Mouse (Mus musculus) erythroblast, embryonic 14.5 days (primary cell): ENCODE data around the gene Rasl10b. TPM values are rescaled to one million over a fixed set of nuclear protein-coding genes. Genes with fewer than 3 reads are reported as not detected.

Experiments
- H3K27me3 ChIP-seq: 2 replicates; pipeline ENCODE4 v1.6.1; 2012; ENCODE audit warnings: inconsistent platforms; ENCODE audit not compliant: control insufficient read depth
- H3K36me3 ChIP-seq: 2 replicates; pipeline ENCODE4 v1.6.1; 2012; ENCODE audit warnings: mild to moderate bottlenecking, inconsistent platforms; ENCODE audit not compliant: control insufficient read depth
- H3K4me1 ChIP-seq: 2 replicates; pipeline ENCODE4 v1.6.1; 2012; ENCODE audit warnings: inconsistent platforms; ENCODE audit not compliant: control insufficient read depth
- H3K4me3 ChIP-seq: replicated peaks from 2 replicates; pipeline ENCODE3; 2012; ENCODE audit warnings: moderate library complexity, mild to moderate bottlenecking, inconsistent platforms
- H3K9me3 ChIP-seq: 2 replicates; pipeline ENCODE4 v1.6.1; 2012; ENCODE audit warnings: low read length, inconsistent platforms, mixed read lengths; ENCODE audit not compliant: control insufficient read depth
- GATA1 ChIP-seq: IDR thresholded peaks from 2 replicates; pipeline ENCODE4 v1.6.1; 2012; ENCODE audit warnings: low read length, inconsistent platforms, mixed read lengths
- TAL1 ChIP-seq: IDR thresholded peaks from 3 replicates; pipeline ENCODE4 v1.6.1; 2012; ENCODE audit warnings: low read length, inconsistent platforms, mixed read lengths
- polyA plus RNA-seq: library from polyadenylated mRNA; stranded (reverse); fragments of >175 nt; gene quantifications from 2 replicates; pipeline ENCODE4 v1.2.3, GENCODE M21; 2012

The Rasl10b gene
- polyA plus RNA-seq, 1 experiment = not detected

GRCm38 (mm10) chr11:83454548-83454947 lies 45.6 kb downstream of the Rasl10b start:
- TF ChIP-seq GATA1 (no peak), TAL1 (no peak)
- no peaks in the 10 kb centered on the region for H3K9me3 ChIP-seq
- no peaks in the 10 kb centered on the region for H3K36me3 ChIP-seq
- H3K27me3 ChIP-seq = peaks cover 7% of the 10 kb centered on the region; the same call in 1 of the 2 replicates
- H3K4me3 ChIP-seq = no peak overlapping the region
- peaks cover 15% of the 10 kb centered on the region for H3K4me1 ChIP-seq

GRCm38 (mm10) chr11:83455608-83456007 lies 46.7 kb downstream of the Rasl10b start:
- TF ChIP-seq TAL1 (no peak), GATA1 (no peak)
- H3K27me3 ChIP-seq = peaks cover 14% of the 10 kb centered on the region
- H3K4me3 ChIP-seq = no peak overlapping the region
- H3K4me1 ChIP-seq = peaks cover 15% of the 10 kb centered on the region
- H3K9me3 ChIP-seq = no peaks in the 10 kb centered on the region
- no peaks in the 10 kb centered on the region for H3K36me3 ChIP-seq

- Histone ChIP-seq H3K9me3 (no peaks in the 10 kb centered on the region; the same call in 1 of the 2 replicates), H3K4me1 (peaks cover 15% of the 10 kb centered on the region), H3K27me3 (peaks cover 29% of the 10 kb centered on the region), H3K36me3 (no peaks in the 10 kb centered on the region), H3K4me3 (no peak overlapping the region)
- no peak for TF ChIP-seq GATA1
- TF ChIP-seq TAL1 = no peak
Observed at GRCm38 (mm10) chr11:83457257-83457656, 48.3 kb downstream of the Rasl10b start.

DNA sequence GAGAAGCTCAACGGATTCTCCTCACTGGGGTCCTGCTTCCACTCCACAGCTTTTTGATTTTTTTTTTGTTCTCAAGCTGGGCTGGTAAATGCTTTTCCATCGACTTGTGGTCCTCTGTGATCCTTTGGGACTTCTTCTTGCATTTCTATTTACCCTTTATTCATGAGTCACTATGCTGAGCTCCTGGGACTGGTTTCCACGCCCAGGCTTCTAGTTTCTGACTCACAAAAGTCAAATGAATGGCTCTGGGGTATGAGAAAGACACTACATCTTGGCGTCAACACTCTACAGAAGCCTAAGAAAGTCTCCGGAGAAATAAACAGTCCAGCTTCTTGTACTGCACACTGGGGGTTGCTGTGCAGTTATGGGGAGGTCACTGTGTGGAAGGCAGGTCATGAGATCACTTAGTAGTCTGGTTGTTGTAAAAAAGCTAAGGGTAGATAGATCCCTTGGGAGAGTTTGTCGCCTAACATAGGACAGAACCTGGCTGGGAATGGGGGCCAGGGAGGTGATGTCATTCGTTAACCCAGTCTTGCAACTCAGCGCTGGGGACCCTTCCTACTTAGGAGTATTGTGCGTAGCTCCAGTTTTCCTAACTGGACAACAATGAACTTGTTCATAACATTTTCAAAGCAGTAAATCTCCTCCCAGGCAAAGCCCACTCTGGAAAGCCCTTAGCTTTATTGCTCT lies 49.1 kb downstream of the Rasl10b start:
- Histone ChIP-seq H3K4me3 (no peak overlapping the region), H3K36me3 (no peaks in the 10 kb centered on the region), H3K9me3 (no peaks in the 10 kb centered on the region; the same call in 1 of the 2 replicates), H3K4me1 (peaks cover 18% of the 10 kb centered on the region), H3K27me3 (peaks cover 37% of the 10 kb centered on the region)
- no peak for TF ChIP-seq TAL1
- no peak for TF ChIP-seq GATA1

DNA sequence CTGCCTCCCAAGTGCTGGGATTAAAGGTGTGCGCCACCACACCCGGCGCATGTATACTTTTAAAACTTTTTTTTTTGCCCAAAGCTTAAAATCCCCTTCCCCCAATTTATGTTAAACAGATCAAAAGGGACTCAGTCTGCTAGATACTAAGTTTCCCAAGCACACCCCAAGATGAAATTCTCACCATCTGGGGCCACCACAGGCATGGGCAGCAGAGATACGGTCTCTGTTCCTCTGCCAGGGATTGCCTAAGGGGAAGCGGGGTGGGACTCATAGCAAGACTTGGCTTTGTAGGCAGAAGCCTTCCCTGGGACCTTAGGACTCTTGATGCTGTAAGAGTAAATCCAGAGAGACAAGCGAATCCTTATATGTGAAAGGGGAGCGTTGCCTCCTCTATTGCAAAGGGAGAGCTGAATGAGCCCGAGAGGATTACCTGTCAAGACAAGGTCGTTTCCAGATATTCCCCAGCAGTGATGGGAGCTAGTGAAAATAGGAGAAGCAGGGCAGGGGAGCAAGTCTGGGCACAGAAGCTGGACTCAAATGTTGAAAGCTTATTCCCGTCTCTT lies 52.6 kb downstream of the Rasl10b start:
- Histone ChIP-seq H3K4me3 (no peak overlapping the region), H3K36me3 (no peaks in the 10 kb centered on the region), H3K9me3 (no peaks in the 10 kb centered on the region; the same call in 1 of the 2 replicates), H3K4me1 (peaks cover 4% of the 10 kb centered on the region), H3K27me3 (peaks cover 72% of the 10 kb centered on the region)
- no peak for TF ChIP-seq GATA1
- TF ChIP-seq TAL1 = no peak

DNA sequence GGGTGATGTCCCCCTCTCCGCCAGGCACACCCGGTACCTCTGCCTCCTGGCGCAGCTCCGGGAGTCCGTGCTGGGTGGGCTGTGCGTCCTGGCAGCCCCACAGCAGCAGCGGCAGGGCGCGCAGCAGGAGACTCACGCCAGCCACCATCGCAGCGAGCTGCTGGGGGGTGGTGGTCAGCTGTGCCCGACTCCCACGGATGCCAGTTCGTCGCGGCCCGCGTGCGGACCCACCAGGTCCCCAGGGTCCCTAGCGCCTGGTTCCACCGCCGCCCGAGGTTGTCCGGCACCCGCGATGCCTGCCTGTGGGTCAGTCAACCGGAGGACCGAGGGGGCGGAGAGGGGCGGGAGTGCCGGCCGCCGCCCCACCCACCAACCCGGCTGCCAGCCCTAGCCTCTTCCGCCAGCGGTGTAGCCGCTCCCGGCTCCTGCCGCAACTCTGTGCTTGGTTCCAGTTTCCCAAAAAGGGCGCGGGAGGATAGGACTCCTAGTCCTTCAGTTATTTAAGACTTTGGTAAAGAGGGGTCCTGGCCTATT lies 53.8 kb downstream of the Rasl10b start, which contains the start of gene Mmp28:
Mmp28 (minus strand) TSS at position 361 of the 534 bp plus-strand sequence.
- H3K36me3 ChIP-seq = no peaks in the 10 kb centered on the region
- no peak for TF ChIP-seq GATA1
- TF ChIP-seq TAL1 = no peak
- H3K27me3 ChIP-seq = peaks cover 82% of the 10 kb centered on the region
- H3K4me3 ChIP-seq = peak within 1 kb of the TSS; percentile 49
- H3K4me1 ChIP-seq = peaks cover 4% of the 10 kb centered on the region
- H3K9me3 ChIP-seq = no peaks in the 10 kb centered on the region; the same call in 1 of the 2 replicates

GRCm38 (mm10) chr11:83465976-83466375 lies 57.0 kb downstream of the Rasl10b start:
- TF ChIP-seq GATA1 (no peak), TAL1 (no peak)
- H3K27me3 ChIP-seq = peaks cover 80% of the 10 kb centered on the region
- no peaks in the 10 kb centered on the region for H3K36me3 ChIP-seq
- H3K9me3 ChIP-seq = no peaks in the 10 kb centered on the region; the same call in 1 of the 2 replicates
- no peak overlapping the region for H3K4me3 ChIP-seq
- H3K4me1 ChIP-seq = peaks cover 4% of the 10 kb centered on the region

DNA sequence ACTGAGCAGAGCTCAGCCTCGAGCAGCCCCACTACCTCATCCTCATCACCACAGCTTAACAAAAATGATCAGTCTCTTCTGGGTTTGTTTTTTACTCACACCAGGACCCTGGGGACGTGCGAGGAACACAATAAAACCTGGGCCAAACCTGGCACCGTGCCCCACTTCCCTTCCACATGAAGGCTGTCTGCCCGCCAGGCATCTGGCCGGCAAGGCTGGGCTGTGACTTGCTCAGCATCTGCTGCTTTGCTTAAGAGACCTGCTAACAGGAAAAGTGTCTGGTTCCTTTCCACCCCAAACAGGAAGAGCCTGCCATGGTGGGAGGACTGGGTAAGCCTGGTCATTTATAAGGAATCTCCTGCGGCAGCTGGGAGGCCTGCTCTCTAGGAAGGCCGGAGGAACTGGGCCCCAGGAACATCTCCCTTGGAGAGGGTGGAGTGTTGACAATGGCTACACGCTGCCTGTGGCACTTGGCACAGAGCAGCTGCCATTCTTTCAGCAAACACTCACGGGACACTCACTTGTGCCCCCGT lies 58.2 kb downstream of the Rasl10b start:
- no peaks in the 10 kb centered on the region; the same call in 1 of the 2 replicates for H3K9me3 ChIP-seq
- H3K36me3 ChIP-seq = no peaks in the 10 kb centered on the region
- H3K27me3 ChIP-seq = peaks cover 68% of the 10 kb centered on the region
- no peak overlapping the region for H3K4me3 ChIP-seq
- TF ChIP-seq TAL1 (no peak), GATA1 (no peak)
- H3K4me1 ChIP-seq = peaks cover 13% of the 10 kb centered on the region

- H3K9me3 ChIP-seq = no peaks in the 10 kb centered on the region
- H3K4me3 ChIP-seq = no peak overlapping the region
- peaks cover 52% of the 10 kb centered on the region for H3K27me3 ChIP-seq
- H3K36me3 ChIP-seq = no peaks in the 10 kb centered on the region
- peaks cover 12% of the 10 kb centered on the region for H3K4me1 ChIP-seq
- TF ChIP-seq GATA1 = no peak
- TF ChIP-seq TAL1 = no peak
Observed at GRCm38 (mm10) chr11:83468765-83469164, 59.8 kb downstream of the Rasl10b start.

Other genes starting within 250 kb of the Rasl10b start
- not detected in 2 replicates for gene Slfn4, start 234.0 kb upstream of the Rasl10b start, polyA plus RNA-seq
- gene Slfn3, start 217.8 kb upstream of the Rasl10b start, polyA plus RNA-seq = not detected in 2 replicates
- gene Slfn14, start 122.4 kb upstream of the Rasl10b start, polyA plus RNA-seq = 1.0 and 1.1 TPM in 2 replicates
- 1.3 and 1.5 TPM in 2 replicates for gene Ap2b1, start 110.1 kb upstream of the Rasl10b start, polyA plus RNA-seq
- 0.02 and 0.07 TPM in 2 replicates for gene Pex12, start 106.6 kb upstream of the Rasl10b start, polyA plus RNA-seq
- not detected in 2 replicates for gene Gas2l2, start 20.3 kb downstream of the Rasl10b start, polyA plus RNA-seq
- gene 1700020L24Rik, start 28.5 kb downstream of the Rasl10b start, polyA plus RNA-seq = not detected in 2 replicates
- not detected in 2 replicates for gene Mmp28, start 53.9 kb downstream of the Rasl10b start, polyA plus RNA-seq
- 21.1 and 21.3 TPM in 2 replicates for gene Taf15, start 63.9 kb downstream of the Rasl10b start, polyA plus RNA-seq
- gene Heatr9, start 113.0 kb downstream of the Rasl10b start, polyA plus RNA-seq = not detected in 2 replicates
- not detected in 2 replicates for gene Ccl5, start 121.4 kb downstream of the Rasl10b start, polyA plus RNA-seq
- 0.06 TPM in 1 of 2 replicates, not detected in the other for gene Ccl9, start 169.5 kb downstream of the Rasl10b start, polyA plus RNA-seq
- gene Ccl6, start 183.9 kb downstream of the Rasl10b start, polyA plus RNA-seq = 0.23 TPM in 1 of 2 replicates, not detected in the other
- not detected in 2 replicates for gene Rpl9-ps1, start 236.5 kb downstream of the Rasl10b start, polyA plus RNA-seq
- 0.08 and 0.24 TPM in 2 replicates for gene Ccl3, start 240.2 kb downstream of the Rasl10b start, polyA plus RNA-seq